Mouse (Mus musculus) C2C12 (cell line): Measurements from ENCODE around the gene Plin3.

Source experiments
- CTCF ChIP-seq: IDR thresholded peaks from one replicate; pipeline ENCODE4 v1.5.1; 2011; ENCODE audit not compliant: control insufficient read depth, insufficient read depth, insufficient read length
- MAX ChIP-seq: IDR thresholded peaks from one replicate; pipeline ENCODE4 v1.6.1; 2011; ENCODE audit warnings: mild to moderate bottlenecking, control low read depth
- MYOD1 ChIP-seq: IDR thresholded peaks from one replicate; pipeline ENCODE4 v1.6.1; 2011; ENCODE audit warnings: low read depth; ENCODE audit not compliant: control insufficient read depth, insufficient read length
- MYOG ChIP-seq: IDR thresholded peaks from one replicate; pipeline ENCODE4 v1.6.1; 2011; ENCODE audit not compliant: control insufficient read depth, insufficient read length; ENCODE audit errors: extremely low read depth
- USF1 ChIP-seq: IDR thresholded peaks from one replicate; pipeline ENCODE4 v1.6.1; 2011; ENCODE audit warnings: low read depth, mild to moderate bottlenecking, control low read depth, moderate library complexity

DNA sequence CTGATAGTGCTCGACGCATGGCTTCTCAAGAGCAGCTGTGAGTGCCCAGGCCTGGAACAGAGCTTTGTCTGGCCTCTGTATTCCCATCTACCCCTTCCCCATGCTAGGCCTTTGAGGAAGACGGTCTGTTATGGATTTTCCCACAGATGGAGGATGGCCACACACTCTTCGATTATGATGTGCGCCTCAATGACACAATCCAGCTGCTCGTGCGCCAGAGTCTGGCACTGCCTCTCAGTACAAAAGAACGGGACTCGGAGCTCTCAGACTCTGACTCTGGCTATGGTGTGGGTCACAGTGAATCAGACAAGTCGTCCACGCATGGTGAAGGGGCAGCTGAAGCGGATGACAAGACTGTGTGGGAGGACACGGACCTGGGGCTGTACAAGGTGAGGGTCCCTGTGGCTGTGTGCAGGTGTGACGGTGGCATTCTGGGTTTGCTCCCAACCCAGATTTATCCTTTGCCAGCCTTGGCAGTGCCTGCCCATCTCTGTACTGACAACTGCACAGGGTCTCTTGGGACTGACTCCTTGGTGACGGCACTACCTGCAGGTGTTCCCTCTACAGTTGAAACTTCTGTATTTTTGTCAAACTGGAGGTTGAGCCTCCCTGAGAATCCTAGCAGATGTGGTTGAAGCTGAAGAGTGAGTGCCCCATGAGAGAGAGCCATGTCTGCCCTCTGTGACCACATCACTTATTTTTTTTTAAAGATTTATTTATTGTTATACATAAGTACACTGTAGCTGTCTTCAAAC, 16.7 kb upstream of the Plin3 start:
- TF ChIP-seq MYOD1 (no peak), CTCF (no peak), MAX (no peak), MYOG (no peak), USF1 (no peak)
